Mouse (Mus musculus) frontal cortex, postnatal 25 days (tissue): ENCODE results near the gene Trit1.
A peak's percentile ranks its signal among the peaks of the same experiment; 100 is the strongest.
"Not testable (repeated sequence)": the region's sequence is repeated elsewhere in the genome, so short reads cannot be mapped to it uniquely, and the experiment has no call there.

Source experiments
- DNase-seq, 2 experiments: peaks; one replicate each; pipeline ENCODE4 v3.0.0; 2022; ENCODE audit warnings: low spot score in 2 of 2

Gene Trit1

DNA sequence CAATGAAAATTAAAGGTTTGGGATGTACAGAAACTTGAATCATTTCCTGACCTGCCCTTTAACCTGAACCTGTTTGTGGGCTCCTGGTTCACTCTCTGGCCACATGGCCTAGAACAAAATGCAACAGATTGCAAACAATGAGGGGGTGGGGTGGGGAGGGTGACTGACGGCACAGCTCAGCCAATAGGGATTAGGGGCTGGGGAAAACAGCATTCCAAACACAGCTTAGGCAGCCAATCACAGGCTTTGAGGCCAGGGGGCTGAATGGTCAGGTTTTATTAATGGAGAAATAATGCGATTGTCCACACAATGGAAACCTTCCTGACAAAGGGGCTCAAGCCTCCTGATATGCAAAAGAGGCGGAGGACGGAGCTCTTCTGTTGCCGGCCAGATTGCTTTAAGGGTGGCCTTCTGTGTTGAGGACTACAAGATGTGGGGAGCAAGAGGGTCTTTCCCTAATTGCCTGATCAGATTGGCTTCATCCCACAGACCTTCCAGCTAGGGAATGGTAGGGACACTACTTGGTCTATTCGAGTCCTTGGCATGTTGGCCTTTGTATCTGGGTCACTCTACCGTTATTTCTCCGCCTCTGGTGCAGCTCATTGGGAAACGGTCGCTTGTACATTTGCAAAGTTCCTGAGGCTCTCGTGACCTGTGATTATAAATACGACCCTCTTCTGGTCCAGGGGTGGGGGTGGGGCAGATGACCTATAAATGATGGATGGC is 17.7 kb upstream of the Trit1 start:
- no peak for DNase-seq

DNA sequence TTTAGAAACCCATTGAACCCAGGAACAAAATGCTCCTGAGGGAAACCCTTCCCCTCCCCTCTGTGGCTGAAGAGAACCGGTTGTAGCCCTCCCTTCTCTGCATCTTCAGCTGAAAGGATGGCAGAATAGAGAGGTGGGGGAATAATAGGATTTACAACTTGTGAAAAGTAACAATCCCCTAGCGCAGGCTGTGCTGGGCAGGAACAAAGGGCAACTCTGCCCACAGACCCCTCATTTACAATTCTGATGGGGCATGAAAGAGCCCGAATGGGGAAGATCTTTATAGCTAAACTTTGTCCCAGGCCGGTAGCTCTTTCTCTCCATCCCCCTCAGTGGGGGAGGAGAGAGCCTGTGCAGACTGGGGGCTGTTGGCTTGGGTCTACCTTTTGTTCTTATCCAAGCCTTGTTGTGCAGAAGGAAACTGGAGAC is 17.1 kb upstream of the Trit1 start:
- DNase-seq: no peak

DNA sequence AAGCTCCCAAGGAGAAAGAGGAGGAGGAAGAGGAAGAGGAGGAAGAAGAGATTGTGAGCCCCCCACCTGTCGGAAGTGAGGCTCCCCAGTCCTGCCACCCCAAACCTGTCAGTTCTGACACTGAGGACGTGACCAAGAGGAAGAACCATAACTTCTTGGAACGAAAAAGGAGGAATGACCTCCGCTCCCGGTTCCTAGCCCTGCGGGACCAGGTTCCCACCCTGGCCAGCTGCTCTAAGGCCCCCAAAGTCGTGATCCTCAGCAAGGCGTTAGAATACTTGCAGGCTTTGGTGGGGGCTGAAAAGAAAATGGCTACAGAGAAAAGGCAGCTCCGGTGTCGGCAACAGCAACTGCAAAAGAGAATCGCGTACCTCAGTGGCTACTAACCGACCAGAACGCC is 16.3 kb upstream of the Trit1 start:
- DNase-seq: no peak

DNA sequence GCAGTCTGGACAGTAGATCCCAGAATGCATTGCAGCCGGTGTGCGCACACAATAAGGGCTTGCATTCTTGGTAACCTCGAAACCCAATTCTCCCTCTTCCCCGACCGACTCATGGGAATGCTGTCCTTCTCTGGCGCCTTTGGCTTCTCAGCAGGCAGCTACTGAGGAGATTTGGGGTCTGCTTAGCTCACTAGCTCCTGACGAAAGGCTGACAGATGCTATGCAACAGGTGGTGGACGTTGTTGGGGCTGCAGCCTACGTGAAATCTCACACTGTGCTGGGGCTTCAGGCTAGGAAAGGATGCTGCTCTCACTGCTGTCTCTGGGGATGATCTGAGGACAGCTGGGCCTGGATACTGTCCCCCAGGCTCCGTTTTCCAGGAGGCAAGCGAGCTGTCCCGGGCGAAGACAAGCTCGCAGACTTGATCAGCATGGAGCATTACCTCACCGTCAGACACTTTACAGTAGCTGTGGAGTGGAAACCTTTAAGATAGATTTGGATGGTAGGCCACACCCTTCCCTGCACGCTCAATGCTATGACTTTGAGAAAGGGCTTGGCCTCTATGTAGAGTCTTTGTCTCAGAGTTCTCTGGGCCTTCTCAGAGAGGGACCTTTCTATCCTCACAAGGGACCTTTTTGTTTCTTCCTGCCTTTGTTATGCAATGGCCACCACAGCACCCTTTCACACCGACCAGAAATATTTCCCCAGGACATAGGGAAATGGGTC is 15.6 kb upstream of the Trit1 start:
- DNase-seq: no peak

DNA sequence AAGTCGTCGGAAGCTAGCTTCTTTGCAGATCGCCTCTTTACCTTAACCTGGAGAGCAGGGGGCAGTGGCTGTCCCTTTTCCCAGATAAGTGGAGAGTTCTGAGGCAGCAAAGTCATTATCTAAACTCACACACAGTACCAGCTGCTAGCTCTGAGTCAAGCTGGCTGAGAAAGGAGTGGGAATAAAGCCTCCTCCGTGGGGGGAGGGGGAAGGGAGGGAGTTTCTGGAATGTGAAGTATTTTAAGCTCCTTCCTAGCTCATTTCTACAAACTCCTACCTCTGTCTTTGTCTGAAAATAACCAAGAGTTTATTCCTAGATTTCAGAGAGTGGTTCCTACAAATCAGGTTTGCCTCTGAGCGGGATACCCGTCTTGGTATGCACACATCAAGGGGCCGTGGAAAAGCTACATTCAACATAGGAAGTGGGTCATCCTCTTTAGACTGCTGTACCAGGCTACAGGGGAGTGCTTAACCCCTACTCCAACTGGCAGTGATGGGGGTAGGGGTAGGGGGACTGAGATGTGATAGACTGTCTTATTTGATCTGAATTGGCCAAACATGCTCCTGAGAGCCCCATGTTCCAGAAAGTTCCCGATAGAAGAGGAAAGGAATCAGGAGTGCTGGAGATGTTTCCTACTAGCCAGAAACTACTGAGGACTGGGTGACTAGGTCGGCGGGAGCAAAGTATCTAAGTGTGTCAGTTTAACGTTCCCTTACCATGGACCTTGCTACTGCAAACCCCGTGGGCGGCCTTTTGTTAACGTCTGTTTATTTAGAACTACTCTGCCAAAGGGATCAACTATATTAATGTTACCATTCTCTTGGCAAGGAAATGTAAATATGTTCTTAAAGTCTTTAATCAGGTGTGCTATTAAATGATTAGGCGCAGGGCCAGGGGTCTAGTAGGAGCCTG is 11.1 kb upstream of the Trit1 start:
- DNase-seq: peak; percentile 58 to 73

DNA sequence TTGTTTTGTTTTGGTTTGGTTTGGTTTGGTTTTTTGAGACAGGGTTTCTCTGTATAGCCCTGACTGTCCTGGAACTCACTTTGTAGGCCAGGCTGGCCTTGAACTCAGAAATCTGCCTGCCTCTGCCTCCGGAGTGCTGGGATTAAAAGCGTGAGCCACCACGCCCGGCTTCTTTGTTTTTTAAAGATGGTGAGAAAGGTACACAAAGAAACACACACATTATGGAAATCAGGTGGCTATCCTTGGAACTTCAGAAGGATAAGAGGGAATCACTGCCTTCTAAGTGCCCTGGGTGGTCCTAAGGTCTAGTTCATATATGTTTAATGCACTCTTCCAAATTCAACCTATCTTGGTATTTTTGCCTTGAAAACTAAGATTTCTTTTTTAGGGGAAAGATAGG is 3.9 kb upstream of the Trit1 start:
- not testable (repeated sequence) for DNase-seq

DNA sequence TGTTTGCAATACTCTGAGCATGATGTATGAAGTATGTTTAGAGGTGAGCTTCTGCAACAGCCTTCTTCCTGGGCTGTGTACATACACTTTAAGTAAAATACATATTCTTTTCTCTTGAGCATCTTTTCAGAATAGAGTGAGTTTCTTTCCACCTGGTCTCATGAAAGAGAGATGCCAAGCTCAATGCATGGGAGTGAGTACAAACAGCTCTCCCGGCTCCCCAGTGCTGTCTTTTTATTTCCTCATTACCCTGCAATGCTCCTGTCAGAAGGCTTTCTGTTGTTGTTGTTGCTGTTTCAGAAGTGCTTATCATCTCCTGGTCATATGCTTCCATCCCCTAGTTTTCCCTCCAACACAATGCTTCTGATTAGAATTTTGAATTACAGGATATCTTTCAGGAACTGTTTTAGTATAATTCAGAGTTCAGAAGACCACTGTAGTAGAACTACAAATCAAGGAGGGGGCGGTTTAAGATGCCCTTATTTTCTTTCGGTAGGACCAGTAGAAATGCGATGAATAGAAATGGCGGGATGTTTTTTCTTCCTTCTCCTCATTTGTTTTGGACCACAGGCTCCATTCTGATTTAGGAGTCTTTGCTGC is 3.0 kb upstream of the Trit1 start:
- DNase-seq: no peak

DNA sequence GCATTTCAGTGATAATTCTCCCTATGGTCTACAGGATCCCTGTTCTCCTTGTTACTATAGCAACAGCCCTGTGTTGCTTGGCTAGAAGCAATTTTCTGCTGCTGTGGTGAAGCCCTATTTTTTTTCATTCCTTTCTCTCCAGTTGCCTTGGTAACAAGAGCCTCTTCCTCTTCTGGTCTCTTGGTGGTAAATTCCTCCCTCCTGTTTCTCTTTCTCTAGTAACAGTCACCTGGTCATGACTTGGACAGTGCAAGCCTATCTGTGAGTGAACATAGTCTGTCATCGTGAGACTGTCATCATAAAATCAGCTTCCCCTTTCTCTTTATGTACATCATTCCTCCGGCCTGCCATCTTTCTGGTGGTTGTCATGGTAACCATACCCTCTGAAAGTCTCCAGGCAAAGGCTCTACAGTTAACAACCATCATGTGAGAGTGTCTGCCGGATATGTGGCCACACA is 2.4 kb upstream of the Trit1 start:
- DNase-seq: no peak

DNA sequence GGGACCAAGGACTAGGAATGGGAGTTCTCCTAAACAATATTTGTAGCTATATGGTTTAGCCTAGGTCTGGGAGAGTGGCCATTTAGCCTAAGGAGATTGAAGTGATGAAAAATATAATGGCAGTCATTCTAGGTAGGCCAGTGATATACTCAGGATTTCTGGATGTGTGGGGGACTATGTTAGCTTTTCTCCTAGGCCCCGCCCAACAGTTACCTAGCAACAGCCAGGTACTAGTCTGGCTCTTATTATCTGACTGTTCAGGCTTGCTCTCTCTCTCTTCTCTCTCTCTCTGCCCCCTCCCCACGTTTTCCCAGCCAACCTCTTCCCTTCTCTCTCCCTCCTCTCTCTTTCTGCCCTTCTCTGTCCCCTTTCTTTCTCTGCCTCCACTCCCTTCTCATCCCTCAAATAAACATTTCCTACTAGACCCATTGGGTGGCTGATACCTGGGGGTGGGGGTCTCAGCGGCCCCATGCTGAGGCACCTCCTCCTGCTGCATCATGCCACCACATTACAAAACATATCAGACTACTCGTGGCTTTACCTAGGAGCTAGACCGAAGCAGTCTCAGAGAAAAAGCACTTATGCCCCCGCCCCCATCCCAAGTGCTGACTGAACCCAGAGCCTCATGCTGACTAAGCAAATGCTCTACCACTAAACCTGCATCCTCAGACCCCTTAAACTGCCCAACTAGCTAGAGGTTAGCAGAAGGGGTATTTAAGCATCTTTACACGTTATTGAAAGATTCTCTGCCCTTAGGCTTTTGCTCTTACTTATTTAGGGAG is 1.7 kb upstream of the Trit1 start:
- no peak for DNase-seq

DNA sequence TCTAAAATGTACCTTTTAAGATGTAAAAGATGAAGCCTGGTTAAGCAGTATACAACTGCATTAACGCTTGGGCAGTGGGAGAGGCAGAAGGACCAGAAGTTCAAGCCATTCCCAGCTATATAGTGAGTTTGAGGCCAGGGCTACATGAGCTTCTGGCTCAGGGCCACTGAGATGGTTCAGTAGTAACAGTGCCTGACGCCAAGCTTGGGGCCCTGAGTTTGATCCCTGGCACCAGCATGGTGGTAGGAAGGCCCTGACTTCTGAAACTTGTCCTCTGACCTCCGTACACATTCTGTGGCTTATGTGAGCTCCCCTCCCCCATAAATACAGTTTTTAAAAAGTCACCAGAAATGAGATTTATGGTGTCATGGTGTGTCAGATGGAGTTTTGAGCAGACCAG is 5.2 kb downstream of the Trit1 start:
- no peak for DNase-seq

DNA sequence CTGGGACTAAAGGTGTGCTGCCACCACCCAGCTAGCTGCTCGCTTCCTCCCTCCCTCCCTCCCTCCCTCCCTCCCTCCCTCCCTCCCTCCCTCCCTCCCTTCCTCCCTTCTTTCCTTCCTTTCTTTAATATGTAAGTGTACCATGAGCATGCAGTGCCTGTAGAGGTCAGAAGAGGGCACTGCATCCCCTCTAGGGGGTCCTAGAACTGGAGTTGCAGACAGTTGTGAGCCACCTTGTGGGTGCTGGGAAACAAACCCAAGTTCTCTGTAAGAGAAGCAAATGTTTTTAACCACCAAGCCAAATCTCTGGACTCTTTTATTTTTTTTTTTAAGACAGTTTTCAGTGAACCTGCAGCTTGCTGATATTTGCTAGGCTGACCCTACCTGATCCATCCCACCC is 6.5 kb downstream of the Trit1 start:
- no peak for DNase-seq

DNA sequence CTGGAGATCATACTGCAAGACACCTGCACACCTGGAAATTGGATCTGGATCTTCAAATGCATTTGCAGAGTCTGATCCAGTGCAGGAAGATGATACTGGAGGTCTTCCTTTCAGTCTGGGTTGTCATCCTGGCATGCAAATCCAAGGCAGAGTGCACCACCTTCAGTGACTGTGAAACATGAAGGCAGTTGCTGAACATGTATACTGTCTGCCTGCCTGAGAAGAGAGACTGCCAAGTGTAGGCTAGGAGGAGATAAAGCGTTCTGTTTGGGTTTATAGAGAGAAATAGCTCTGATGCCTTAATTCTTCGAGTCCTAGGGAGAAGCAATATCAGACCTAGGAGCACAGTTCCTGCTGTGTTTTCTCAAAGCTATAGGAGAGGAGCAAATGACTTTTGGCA is 9.0 kb downstream of the Trit1 start:
- no peak for DNase-seq

DNA sequence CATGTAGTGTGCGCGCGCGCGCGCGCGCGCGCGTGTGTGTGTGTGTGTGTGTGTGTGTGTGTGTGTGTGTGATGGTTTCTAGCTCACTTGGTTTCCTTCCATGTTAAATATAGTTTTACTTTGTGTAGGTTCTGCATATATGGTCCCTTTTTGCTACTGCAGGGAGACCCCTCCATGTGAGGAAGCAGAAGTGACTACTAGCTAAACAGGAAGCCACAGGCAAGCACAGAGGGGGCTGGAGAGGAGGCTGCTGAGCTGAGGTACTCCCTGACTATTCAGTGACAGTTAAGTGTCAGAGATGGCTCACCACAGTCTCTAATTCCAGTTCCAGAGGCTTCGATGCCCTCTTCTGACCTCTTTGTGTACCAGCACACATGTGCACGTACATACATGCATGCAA is 9.8 kb downstream of the Trit1 start:
- DNase-seq: no peak

DNA sequence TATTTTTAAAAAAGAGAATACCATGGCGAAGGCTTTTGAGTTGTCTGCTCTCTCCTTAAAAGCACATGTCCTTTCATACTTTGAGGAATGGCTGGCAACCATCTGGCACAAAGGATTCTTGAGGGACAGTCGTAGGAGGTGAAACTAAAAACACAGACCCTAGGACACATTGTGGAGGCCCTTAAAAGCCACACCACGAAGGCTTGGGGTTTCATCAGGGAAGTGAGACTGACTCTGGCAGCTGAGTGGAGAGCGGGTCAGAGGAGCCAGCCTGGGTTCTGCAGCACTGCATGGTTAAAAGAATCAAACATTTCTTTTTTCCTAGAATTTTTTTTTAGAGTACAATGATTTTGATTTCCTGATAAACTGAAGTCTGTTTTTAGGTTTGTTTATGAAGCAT is 10.2 kb downstream of the Trit1 start:
- DNase-seq: no peak

DNA sequence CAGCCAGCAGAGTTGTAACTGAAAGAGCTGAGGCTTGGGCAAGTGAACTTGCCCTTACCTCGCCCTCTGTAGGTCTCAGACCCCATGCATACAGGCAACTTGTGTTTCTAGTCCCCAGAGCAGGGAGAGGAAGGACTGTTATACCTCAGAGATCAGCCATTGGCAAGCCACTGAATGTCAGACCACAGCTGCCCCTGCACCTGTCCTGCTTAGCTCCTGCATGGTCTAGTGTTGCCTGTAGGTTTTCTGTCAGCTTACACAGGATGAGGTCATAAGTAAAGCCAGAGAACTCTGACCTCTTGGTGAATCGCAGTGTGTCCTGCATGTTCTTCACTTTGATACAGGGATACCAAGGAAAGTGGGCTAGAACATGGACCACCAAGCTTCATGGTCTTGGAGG is 18.4 kb downstream of the Trit1 start:
- DNase-seq: no peak

DNA sequence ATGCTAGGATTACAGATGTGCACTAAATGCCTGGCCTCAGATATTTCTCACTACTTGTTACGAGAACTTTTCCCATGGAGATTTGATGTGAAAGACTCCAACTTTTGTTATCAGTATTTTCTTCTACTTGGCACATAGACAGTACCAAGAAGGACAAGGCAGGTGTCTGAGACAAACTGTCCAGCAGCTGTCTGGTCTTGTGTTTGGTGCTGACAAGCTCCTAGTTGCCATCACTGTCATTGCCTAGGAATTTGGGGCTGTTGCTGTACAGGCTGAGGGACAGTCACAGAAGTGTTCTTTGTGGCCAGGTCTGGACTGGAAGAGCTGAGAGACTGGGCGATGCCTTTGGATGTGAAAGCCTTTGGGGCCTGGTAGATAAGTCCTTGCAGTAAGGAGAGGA is 19.2 kb downstream of the Trit1 start:
- no peak for DNase-seq

DNA sequence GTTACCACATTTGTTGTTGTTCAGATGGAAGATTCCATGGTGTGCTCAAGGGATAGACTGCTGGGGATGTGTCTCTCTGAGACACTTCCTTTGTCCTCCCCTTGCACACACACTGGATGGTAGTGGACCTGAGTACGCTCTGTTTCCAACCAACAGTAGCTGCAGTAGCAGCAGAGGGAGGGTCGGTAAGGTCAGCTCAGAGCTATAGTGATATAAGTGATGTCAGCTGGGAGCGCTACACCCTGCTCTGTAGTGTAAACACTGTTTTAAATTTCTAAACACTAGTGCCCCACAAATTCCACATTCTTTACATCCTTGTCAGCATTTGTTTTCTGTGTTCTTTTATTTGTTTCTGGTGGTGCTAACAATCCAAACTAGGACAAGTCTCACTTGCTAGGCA is 20.3 kb downstream of the Trit1 start:
- no peak for DNase-seq

DNA sequence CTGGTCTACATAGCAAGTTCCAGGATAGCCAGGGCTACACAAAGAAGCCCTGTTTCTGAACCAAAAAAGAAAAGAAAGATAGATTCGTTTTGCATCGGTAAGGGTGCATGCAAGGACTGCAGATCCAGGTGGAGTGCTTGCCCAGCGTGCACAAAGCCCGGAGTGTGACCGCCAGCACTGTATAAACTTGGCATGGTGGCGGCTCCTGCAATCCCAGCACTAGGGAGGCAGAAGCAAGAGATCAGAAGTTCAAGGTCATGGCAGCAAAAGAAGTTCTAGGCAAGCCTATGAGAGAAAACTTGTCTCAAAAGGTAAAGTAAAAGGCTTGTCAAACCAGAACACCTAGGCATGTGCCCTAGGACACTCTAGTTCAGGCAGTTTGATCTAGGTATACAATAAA is 24.7 kb downstream of the Trit1 start:
- no peak for DNase-seq

DNA sequence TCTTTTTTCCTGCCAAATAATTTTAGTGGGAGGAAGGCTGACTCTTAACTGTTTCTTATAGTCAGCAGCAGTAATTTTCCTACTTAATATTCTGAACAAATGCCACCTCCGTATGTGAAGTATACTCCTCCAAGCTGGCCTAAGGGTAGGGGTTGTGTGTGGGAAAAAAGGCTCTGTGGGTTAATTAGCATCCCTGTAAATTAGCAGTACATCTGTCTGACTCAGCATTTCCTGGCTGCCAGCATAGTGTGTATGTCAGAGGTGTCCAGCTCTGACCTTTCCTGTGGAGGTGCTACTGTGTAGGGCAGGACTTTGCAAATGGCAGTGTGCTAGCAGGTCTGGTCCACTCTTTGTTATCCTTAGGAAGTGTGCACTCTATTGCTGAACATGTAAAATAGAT is 27.5 kb downstream of the Trit1 start:
- DNase-seq: no peak

DNA sequence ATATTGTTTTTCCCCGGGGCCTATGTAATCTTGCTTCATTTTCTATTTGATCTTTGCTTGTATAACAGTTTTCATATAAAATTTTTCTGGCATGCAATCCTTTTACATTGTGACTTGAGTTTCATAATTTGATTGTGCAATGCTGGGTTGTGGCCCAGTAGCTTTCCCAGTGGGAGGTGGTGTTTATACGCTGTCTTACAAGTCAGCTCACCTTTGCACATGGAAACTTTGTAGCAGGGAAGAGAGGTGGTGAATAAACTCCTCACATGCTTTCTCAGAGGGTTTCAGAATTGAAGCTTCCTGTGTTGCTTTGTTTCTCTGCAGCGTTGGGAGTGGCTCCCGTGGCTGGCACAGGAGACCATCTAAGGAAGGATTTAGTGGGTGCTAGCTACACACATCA is 28.4 kb downstream of the Trit1 start:
- no peak for DNase-seq

DNA sequence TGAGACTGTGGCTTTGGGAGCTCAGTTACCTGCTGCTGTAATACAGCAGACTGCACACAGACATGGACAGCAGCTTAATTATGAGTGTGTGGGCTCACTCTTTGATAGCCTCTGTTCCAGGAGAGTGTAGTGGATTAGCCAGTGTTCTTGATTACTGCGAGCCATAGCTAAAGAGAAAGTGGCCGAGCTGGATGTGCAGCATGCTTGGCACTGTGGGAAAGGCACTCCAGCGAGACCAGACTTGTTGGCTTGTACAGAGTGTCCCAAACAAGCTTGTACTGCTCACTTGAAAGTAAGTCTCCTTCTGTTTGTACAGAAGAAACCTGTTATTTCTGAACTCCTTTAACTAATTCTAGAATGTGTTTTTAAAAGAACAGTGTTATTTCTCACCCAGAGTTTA is 29.9 kb downstream of the Trit1 start:
- no peak for DNase-seq
